Mouse (Mus musculus): ENCODE results near the gene Clec4f.

The Clec4f gene

DNA sequence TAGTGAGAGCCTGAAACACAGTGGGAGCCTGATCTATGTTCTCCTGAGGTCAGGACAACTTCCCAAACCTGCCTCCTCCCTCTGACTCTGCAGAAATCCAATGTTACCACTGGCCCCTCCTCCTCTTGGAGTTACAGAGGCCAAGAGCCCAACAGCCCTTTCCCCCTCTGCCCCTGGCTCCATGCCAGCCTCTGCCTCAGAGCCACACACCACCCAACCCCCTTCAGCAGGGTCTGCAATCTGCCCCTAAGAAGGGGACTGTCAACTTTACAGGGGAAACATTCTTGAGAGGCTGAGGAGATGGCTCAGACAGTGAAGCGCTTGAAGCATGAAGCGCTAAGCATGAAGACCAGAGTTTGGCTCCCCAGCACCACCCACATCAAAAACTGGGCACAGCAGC lies at the start of gene Clec4f:
Gene Clec4f, minus strand, starts transcription at position 101 of the 400 bp plus-strand sequence.
- no peak for DNase-seq

DNA sequence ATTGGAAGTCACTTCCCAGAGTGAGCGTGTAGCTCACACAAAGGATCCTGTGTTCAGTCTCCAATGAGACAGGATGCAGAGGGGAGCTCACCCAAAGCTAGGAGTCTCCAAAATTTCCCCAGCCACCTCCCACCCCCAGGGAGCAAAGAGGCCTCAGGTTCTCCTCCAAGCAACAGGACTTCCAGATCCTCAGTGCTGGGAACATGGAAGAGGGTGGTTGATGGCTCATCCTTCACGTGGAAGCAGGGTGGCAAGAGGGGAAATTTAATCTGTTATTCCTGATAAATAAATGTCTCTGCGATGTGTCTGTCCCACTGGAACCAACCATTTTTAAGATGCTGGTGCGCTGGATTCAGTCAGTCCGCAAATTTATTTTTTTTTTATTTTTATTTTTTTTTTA lies 48.7 kb upstream of the Clec4f start:
- DNase-seq, result no peak

DNA sequence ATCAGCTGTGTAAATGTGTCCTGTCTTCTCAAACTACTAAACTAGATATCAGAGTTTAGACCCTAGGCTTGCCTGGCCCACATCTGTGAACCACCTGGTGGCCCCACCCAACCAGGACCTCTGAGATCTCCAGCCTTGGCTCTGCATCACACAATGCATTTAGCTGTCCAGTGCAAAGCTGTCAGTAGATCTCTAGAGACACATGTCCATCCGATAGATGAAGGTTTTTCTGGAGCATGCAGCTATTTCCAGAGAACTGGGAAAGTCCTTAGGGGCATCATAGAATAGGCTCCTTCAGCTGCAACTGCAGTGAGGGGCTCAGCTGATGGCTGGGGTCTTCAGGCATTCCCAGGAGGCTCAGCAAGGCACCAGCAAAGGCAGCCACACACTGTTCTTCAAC lies 48.3 kb upstream of the Clec4f start:
- DNase-seq, result no peak

DNA sequence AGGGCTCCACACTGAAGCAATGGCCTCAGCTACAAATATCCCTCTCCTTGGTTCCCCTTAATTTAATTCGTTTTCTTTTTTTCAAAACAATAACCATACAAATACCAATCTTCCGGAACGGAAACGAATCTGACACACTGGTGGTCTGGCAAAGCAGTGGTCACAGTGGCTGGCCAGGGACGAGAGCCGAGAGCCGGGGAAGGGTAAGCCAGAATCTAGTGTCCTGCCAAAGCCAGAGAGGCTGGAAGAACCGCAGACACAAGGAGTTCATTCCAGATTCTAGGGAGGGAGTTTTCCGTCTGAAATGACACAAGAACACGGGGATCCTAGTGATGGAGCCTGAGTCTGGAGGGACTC lies 47.7 kb upstream of the Clec4f start:
- no peak for DNase-seq

DNA sequence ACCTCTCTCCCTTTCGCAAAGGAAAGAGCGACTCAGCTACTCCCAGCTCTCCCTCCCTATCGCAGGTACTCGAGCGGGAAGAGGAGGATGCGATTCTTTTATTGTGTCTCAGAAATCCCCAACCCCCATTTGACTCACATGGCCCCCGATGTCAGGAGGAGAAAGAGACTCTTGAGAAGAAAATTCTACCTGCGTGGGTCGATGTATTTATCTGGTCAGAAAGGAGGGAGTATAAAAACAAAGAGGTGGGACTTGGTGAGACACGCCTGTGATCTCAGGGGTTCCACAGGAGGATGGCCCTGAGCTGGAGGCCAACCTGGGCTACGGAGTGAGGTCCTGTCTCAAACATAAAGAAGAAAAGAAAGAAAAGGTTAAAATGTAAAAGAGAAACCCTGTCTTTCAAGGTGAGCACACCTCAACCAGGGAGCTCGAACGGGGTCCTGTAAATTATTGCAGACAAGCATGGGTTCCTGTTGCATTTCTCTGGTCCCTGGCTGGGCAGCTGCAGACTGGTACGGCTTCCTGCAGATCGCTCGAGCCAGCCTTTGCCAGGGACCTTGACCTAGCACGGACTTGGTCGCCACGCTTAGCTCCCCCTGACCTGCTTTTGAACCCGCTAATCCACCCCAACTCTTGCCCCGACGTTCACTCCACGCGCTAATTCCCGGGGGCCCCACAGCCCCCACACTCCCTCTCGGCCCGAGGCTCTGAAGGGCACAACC lies 47.2 kb upstream of the Clec4f start:
- DNase-seq, result no peak

DNA sequence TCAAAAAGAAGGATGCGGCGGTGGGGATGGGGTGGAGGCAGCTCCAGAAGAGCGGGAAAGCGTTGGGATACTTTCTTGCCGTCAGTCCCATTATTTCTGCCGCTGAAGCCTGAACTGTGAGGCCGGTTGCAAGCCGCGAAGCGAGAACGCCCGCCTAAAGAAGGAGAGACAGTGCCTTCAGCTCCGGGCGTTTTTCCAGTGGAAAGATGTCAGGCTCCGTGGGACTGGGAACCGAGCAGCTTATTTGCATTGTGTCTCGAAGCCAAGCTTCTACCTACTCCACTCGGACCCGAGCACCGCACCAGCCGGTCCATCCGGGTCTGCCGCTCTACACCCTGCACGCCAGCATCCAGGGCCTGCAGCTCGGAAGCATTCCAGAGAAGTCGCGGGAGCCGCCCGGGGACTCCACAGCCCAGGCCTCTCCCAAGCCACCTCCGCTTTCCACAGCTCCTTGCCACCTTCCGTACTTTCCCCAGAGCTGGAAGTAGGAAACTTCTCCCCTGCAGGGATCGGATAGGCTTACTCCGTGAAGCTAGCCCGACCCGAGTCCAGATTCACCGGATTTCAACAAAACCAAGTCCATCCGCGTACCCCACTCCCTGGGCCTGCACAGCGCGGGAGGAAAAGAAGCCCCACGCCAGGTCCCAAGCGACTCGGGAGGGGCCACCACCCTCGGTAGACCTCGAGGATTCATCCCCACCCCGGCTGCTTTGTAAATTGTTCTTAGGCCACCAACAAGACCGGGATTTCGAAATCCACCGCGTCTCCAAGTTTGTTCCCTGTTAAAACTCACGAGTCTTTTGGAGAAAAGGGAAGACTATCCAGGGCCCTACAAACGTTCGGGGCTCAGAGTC lies 46.4 kb upstream of the Clec4f start:
- no peak for DNase-seq

DNA sequence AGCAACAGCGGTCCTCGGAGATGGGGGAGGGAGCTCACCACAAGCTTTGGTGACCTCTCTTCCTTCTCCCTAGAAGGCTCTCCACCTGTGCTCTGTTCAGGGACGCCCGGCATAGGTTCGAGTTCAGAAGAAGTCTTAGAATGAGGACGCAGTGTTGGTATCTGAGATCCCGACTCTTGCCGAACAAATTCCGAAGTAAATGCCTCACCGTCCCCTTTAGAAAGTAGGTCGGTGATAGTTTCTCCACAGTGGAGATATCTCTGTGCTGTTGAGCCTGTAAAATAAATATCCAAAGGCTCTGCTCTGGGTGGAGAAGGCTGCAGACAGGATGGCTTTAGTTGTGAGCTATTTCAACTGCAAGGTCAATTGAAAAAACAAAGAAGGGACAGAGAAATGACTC lies 45.0 kb upstream of the Clec4f start:
- no peak for DNase-seq

DNA sequence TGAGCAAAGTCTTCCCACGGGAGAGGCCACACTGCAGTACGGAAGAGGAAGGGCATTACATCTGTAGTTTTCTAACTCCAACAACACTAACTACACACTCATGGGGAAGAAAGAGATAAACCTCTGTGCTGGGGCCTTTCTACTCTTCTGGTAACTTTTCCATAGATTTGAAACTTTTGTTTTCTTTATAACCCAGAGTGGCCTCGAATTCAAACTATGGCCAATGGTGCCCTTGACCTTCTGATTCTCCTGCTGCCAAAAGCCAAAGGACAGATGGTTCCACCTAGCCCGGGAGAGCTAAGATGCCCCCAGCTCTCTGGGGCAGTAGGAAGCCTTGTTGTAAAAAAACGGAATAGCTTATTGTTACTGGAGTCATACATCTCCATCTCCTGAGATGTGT lies 44.0 kb upstream of the Clec4f start:
- no peak for DNase-seq

DNA sequence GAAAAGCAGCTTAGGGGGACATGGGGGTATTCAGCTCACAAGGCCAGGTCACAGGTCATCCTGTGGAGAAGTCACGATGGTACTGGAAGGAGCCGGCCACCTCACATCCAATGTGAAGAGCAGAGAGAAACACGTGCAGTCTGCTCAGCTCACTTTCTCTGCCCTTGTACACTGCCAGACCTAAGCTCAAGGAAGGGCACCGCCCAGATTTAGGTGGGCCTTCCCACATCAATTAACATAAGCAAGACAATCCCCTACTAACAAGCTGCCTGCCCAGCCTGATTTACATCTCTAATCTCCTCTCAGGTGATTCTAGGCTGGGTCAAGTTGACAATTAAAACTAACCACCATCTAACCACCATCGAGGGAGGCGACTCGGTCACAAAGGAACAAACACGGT lies 41.9 kb upstream of the Clec4f start:
- DNase-seq, result no peak

DNA sequence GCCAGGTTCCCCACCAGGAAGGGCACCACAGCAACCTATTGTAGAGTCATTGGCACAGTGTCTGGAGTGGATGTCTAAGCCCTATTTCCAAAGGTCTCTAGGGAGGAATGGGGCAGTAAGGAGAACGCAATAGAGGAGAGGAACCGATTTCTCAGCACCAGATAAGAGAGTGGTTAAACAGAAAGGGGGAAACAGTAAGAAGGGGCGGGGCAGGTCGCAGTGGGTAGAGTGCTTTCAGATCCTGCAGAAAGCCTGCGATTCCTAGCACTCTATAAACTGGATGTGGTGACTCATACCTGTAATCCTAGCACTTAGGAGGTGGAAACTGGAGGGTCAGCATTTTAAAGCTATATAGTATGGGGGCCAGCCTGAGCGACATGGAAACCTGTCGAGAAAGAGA lies 40.7 kb upstream of the Clec4f start:
- DNase-seq, result no peak

DNA sequence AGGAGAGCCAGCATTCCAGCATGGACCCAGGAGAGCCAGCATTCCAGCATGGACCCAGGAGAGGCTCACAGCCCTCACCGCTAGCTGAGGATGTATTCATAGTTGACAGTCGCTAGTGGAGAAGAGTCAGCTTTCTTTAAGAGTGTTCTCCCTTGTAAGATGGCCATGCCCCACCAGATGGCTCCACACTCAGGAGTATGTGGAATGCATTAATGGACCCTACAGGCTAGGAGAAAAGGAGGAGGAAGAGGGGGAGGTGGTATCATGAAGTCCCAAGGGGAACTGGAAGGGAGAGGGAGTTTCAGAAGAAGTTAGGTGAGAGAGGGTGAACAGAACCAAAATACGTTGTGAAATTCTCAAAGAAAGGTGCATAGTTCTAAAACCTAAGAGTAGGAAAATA lies 39.7 kb upstream of the Clec4f start:
- DNase-seq, result no peak

DNA sequence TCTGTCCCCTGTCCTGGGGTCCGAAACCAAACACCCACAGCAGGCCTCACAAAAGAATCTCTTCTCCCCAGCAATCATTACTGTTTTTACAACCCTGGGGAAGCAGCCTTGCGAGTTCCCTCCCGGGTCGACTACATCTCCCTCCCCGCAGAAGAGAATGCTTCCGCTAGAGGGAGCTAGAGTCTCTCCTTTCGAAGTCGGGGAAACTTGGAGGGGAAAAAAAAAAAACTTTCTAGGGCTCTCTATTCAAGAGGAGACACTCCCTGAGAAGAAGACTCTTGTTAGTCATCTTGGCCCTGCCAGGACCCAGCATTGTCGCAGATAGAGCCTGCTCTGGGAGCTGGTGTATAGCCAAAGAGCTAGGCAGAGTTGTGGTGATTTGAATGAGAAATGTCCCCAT lies 37.8 kb upstream of the Clec4f start:
- DNase-seq, result no peak

DNA sequence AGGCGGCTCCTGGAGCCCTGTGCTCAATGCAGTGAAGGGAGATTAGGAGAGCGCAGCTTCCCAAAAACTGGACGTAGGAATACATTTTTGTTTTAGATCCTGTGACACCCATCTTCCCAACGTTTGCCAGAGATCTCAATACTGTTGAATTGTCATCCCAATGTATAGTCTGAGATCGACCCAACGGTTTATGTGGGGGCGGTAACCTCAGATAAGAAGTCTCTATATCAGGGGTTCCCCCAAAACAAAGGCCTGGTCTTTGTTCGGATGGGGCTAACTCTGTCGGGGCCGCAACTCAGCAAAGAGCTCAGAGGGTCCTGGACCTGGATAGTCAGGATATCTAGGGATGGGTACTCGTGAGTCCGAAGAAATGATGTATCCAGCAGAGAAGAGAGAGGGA lies 37.0 kb upstream of the Clec4f start:
- DNase-seq, result no peak

DNA sequence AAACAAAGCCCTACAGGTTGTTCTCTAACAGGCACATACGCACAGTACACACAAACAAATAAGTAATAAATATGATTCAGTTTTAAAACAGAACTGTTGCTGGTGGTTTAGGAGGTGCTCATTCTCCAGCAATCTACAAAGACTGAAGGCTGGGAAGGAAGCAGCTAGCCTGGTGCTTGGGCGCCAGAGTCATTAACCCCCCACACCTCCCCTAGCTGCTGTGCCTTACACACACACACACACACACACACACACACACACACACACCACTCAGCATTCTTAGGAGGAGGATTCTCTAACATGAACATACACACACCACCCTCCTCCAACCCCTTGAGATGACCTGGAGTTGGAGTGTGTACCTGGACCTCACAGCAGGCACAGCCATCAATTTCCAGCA lies 34.9 kb upstream of the Clec4f start:
- peak; percentile 61 for DNase-seq

DNA sequence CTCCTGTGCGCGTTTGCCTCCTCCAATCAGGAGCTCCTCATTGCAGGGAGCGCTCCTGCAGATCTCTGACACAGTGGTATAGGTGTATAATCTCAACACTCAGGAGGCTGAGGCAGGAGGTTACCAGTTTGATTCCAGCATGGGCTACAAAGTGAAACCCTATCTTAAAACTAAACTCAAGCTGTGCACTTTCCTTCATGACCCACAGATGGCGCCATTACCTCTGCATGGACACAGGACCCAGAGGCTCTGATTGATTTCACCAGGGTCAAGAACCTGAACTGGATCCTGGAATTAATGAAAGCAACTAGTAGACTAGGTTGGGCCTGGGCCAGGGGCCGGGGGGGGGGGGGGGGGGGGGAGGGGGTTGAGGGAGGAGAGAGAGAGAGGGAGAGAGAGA lies 34.3 kb upstream of the Clec4f start:
- peak; percentile 92 for DNase-seq

DNA sequence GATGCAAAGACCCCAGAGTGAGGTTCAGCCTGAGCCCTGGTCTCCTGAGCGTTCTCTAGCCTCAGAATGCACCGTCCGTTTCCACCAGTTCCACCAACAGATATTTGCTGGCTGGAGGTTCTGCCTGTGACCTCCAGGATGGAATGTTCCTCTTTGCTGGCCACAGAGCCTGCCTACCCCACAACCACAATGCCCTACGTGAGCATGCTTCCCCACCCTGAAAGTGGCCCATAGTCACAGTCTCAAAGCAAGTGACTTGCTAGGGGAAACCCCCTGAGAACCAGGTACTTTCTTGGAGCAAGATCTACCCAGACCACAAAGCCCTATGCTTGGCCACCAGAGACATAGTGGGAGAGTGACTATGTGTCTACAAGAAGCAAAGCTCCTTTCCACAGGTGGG lies 33.4 kb upstream of the Clec4f start:
- DNase-seq, result peak; percentile 70

DNA sequence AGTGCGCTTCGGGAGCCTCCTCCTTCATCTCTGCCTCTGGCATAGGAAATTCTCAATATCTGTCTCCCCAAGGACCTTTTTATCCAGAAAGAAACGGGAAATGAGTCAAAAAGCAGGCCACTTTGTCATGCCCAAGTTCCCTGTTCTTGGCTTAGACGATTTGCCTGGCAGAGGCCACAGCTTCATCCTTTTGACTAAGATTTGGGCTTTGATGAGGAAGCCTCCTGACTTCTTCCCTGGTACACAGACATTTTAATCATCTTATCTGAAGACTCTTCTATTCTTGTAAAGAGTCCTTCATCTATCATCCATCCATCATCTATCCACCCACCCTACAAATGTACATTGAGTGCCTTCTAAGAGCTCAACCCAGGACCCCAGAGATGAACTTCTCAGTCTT lies 21.8 kb upstream of the Clec4f start, which contains the start of gene Cd207:
Gene Cd207, minus strand, starts transcription at position 101 of the 400 bp plus-strand sequence.
- no peak for DNase-seq

DNA sequence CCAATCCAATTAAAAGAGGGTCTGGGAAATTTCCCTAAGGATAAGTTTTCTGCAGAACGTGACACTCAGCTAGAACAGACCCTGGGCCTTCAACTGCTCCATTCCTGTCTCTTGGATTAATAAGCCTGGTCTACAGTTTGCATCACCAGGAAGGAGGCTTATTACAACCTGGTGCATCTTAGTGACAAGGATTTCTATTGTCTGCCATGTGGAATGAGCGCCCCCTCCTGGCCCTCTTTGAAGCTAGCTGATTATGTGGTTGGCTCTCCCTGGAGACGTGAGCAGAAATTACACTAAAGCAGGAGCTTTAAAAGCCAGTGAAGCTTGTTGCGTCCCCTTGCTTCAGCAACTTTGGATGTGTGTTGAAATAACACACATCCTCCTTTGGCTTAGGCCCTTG lies 17.4 kb upstream of the Clec4f start:
- no peak for DNase-seq

DNA sequence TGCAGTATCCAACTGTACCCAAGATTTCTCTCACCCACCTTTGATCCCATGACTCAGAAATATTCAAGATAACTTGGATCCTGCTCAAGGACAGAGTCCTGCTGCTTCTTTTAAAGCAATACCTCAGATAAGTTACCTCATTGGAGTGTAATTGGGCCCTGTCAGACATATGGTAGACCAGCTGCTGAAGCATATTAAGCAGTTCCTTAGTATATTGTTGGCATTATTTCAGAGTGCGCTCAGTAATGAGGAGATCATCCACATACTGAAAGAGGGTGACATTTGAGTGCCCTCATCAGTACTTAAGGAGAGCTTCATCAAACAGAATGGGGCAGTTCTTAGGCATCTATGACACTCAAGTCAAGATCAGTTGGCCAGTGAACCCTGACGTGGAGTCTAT lies 9.0 kb upstream of the Clec4f start:
- no peak for DNase-seq

DNA sequence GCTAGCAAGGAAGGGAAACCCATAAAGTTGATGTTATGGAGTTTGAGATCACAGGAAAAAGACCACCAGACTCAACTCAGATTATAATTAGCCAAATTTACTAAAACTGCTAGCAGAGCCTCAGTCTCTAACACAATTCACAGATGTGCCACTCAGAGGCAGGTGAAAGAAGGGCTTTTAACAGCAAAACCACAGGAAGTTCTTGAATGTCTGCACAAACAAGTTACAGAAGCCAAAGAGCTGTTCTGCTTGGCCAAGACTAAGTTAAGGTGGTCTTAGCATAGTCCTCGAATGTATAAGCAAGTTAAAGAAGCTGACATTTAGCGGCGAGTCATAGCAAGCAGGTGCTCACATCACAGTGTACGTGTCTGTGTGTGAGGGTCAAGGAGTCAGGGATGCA lies 4.8 kb upstream of the Clec4f start:
- DNase-seq, result no peak

DNA sequence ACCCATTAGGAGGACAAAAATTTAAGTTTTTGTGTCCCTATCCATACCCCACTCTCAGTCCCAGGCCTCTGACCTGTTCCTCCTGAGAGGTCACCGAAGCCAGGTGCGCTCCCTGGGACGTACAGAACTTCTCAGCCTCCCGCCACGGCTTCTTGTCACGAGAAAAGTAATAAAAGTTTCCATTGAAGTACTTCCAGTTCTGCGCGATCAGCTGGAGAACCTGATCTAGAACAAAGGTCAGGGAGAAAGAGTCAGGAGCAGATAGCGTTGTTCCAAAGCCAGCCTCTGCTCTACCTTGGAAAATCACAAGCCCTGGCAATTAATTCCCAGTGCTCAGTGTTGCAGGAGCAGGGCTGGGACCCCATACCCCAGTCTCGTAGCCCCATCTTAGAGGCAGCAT lies 9.3 kb downstream of the Clec4f start:
- peak; percentile 82 for DNase-seq

DNA sequence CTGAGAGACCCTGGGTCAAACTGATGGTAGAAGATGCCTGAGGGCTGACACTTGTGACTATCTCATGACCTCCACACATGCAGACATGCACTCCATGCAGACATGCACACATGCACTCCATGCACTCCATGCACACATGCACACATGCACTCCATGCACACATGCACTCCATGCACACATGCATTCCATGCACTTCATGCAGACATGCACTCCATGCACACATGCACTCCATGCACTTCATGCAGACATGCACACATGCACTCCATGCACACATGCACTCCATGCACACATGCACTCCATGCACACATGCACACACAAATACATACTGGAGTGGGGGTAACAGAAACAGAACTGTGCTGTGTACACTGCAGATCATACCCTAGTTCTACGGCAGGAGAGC lies 20.7 kb downstream of the Clec4f start:
- peak; percentile 61 for DNase-seq

DNA sequence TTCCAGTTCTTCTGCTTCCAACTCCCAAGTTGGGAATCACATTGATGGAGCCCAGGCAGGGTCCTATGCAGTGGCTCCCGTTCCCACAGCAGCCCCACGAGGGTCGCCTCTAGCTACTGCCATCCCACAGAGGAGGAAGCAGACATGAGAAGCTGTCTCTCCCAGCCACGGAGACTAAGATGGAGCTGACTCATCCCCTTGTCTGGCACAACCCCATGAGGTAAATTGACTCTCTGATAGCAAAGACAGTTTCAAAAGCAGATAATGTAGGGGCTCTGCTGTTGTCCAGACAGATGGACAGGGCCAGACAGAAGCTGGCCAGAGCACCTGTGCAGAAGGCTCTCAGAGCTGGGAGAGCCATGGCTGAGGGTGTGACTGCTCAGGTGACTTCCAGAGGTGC lies 21.4 kb downstream of the Clec4f start:
- peak; percentile 73 for DNase-seq

DNA sequence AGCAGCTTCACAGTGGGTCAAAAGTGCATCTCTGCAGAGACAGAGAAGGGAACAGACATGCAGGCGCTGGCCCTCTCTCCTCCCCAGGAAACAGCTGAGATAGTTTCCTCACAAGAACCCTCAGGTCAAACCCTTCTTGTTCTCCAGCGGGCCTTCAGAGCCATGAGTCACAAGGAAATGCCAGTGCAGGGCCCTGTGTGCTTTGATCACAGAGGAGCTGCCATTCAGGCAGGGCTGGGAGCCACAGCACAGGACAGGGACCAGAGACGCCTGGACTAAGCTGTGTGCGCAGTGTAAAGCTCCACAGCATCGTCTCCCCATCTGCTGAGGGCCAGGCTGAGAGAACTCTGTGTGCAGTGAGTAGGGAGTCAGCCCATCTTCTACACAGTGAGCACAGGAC lies 21.9 kb downstream of the Clec4f start:
- peak; percentile 71 for DNase-seq

DNA sequence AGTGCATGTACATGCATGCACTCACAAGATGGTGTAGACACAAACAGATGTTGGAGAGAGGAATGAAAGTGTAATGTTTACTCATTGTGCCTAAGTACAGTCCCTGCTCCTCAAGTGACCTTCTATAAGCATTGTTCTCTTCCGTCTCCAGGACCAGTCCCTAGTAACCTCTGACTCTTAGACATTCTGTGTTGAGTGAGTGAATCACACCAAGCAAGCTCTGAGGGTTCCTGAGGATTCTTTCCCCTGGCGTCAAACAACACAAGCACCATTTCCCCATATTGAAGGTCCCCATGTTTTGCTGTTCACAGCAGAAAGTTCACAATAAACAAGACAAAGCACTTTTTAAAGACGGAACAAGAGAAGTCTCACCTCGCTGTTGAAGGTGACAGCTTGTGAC lies 24.2 kb downstream of the Clec4f start:
- no peak for DNase-seq
